Mouse (Mus musculus) bone marrow, adult 2 months (tissue): ENCODE data around the gene 4930474N05Rik.

Experiments used
- CTCF ChIP-seq: fragments of 200-500 bp; IDR thresholded peaks from 2 replicates; pipeline ENCODE4 v1.5.1; 2011; ENCODE audit warnings: low read length, control low read depth; ENCODE audit not compliant: control insufficient read depth, insufficient read depth
- POLR2A ChIP-seq: fragments of 200-500 bp; IDR thresholded peaks from 2 replicates; pipeline ENCODE4 v1.6.1; 2011; ENCODE audit warnings: low read depth, mild to moderate bottlenecking, control low read depth, low read length, borderline replicate concordance; ENCODE audit not compliant: control insufficient read depth

GRCm38 (mm10) chr14:36137696-36138095 is 43.0 kb downstream of the 4930474N05Rik start:
- TF ChIP-seq POLR2A (no peak), CTCF (no peak)
